Mouse (Mus musculus) kidney, adult 2 months (tissue): ENCODE measurements at regions not wholly inside any gene's neighbourhood (a gene's known extent, or its start where the extent isn't known, plus 50 kb on each side); places are given as distances from the start of the nearest gene placed in this dataset.

Experiments used
- CTCF ChIP-seq: fragments of 200-500 bp; conservative IDR thresholded peaks from 2 replicates; pipeline ENCODE4 v1.5.1; 2011; ENCODE audit warnings: low read depth, mild to moderate bottlenecking, control low read depth, low read length, moderate library complexity, mixed read lengths; ENCODE audit not compliant: insufficient read depth, insufficient read length
- POLR2A ChIP-seq: fragments of 200-500 bp; IDR thresholded peaks from one replicate; pipeline ENCODE4 v1.6.1; 2011; ENCODE audit warnings: low read depth, low read length, control low read depth

DNA sequence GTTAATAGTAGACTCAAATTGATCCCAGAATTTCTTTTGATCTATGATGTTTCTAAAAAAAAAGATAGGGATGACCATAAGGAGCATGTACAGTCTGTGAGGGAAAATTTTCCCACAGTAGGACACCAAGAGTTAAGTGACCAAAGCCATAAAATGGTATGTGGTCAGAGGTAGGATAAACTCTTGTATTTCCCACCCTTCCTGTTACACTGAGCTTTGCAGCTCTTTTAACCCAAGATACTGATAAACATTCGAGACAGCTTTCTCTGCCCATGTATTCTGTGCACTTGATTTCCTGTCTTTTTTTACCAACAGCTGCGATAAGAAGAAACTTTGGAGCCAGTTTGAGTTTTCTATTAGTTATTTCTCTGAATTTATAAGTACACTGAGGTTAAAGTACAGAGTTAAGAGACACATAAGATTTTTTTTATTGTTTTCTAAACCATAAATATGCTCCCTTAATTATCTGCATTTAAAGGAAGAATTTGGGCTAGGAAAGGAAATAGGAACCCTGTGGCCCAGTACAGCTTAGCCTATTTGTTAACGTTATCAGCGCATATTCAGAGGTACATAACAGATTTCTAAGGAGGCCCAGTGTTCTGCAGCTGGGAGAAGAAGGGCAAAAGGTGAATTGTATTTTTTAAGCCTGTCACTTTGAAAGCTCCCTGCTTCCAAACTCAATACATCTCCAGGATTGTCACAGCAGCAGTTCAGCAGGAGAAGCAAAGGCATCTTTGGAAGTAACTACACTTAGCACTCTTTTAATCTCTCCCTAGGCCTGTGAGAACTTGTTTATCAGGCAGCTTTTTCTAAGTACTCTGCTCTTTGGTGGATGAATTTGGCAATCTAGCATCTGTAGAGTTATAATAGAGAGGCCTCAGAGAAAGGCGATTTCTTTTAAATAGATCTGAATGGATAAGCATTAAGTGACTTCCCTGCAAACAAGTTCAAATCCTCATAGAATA lies 706.4 kb upstream of the Slit2 start:
- no peak for TF ChIP-seq CTCF
- no peak for TF ChIP-seq POLR2A
